Mouse (Mus musculus) hindbrain, postnatal 0 days (tissue): ENCODE results near the gene Lrfn3. TPM values are rescaled to one million over a fixed set of nuclear protein-coding genes. Genes with fewer than 3 reads are reported as not detected.

Experiments used
- ATAC-seq: fragments of 200-750 bp; cut with Nextera tagmentation; 2 replicates; pipeline ENCODE4 v1.8.0; 2017; ENCODE audit warnings: mild to moderate bottlenecking, moderate TSS enrichment, moderate library complexity
- DNase-seq: peaks from one replicate; pipeline ENCODE4 v3.0.0-alpha.2; 2015; ENCODE audit warnings: low spot score
- H3K27ac ChIP-seq: fragments of 300-500 bp; sonication (generic); 2 replicates; pipeline ENCODE4 v1.5.1; 2014; ENCODE audit warnings: mild to moderate bottlenecking
- H3K27me3 ChIP-seq: fragments of 300-500 bp; sonication (generic); 2 replicates; pipeline ENCODE4 v1.6.1; 2014; ENCODE audit warnings: low read length, mixed read lengths; ENCODE audit not compliant: insufficient read depth
- H3K36me3 ChIP-seq: fragments of 300-500 bp; sonication (generic); 2 replicates; pipeline ENCODE4 v1.6.1; 2014; ENCODE audit warnings: low read length, mixed read lengths; ENCODE audit not compliant: insufficient read depth
- H3K4me1 ChIP-seq: fragments of 300-500 bp; sonication (generic); 2 replicates; pipeline ENCODE4 v1.6.1; 2014; ENCODE audit warnings: antibody characterized with exemption, low read length, mixed read lengths; ENCODE audit not compliant: insufficient read depth
- H3K4me2 ChIP-seq: fragments of 300-500 bp; sonication (generic); 2 replicates; pipeline ENCODE4 v1.6.1; 2014; ENCODE audit warnings: low read depth, mild to moderate bottlenecking, low read length, moderate library complexity, mixed read lengths
- H3K4me3 ChIP-seq: fragments of 300-500 bp; sonication (generic); 2 replicates; pipeline ENCODE4 v1.5.1; 2014; ENCODE audit warnings: low read length
- H3K9ac ChIP-seq: fragments of 300-500 bp; sonication (generic); replicated peaks from 2 replicates; pipeline ENCODE4 v1.6.1; 2014; ENCODE audit warnings: mild to moderate bottlenecking, low read length, moderate library complexity, mixed read lengths
- H3K9me3 ChIP-seq: fragments of 300-500 bp; sonication (generic); 2 replicates; pipeline ENCODE4 v1.6.1; 2016; ENCODE audit warnings: low read length, mixed read lengths
- CTCF ChIP-seq: IDR thresholded peaks from 2 replicates; pipeline ENCODE4 v1.5.1; 2016; ENCODE audit warnings: antibody characterized with exemption, control low read depth, low read depth
- WGBS: fragments of 180-500 bp; shearing (Covaris S2); extraction: QIAGEN DNeasy Blood & Tissue Kit; methylation state at CpG from one replicate; pipeline ENCODE4 v1.1.7; 2014; 5-methylcytosine and 5-hydroxymethylcytosine counted together
- polyA plus RNA-seq: library from polyadenylated mRNA; unstranded; fragments of >200 nt; fragmentation: Nextera tagmentation; extraction: Ambion mirVana; gene quantifications from 2 replicates; pipeline ENCODE4 v1.2.1, GENCODE M21; 2015
- total RNA-seq: library from RNA; depleted of rRNA; stranded (reverse); fragments of >200 nt; gene quantifications from 2 replicates; pipeline ENCODE4 v1.2.3, GENCODE M21; 2014

Gene Lrfn3
- total and polyA plus RNA-seq, 2 experiments from 2014 or later: 18.1 to 45.9 TPM

GRCm38 (mm10) chr7:30394379-30394778 is 31.8 kb upstream of the Lrfn3 start:
- Histone ChIP-seq H3K9ac (no peak overlapping the region), H3K4me1 (no peaks in the 10 kb centered on the region), H3K36me3 (no peaks in the 10 kb centered on the region), H3K4me2 (no peak overlapping the region), H3K9me3 (no peaks in the 10 kb centered on the region), H3K27me3 (no peaks in the 10 kb centered on the region), H3K27ac (no peak overlapping the region), H3K4me3 (no peak overlapping the region)
- WGBS: 57% methylated on average over 11 of the region's 11 CpGs
- DNase-seq: no peak
- no peak for TF ChIP-seq CTCF
- peak; percentile 35; the same call in 1 of the 2 replicates for ATAC-seq

- H3K27ac ChIP-seq: 0 out of 2 replicates have a peak overlapping the region, but pooled peaks have one; percentile 7
- H3K4me1 ChIP-seq: no peaks in the 10 kb centered on the region
- H3K36me3 ChIP-seq: no peaks in the 10 kb centered on the region
- H3K4me3 ChIP-seq: no peak overlapping the region
- WGBS: 87% methylated on average over 4 of the region's 4 CpGs
- H3K27me3 ChIP-seq: no peaks in the 10 kb centered on the region
- H3K9ac ChIP-seq: no peak overlapping the region
- no peak for ATAC-seq
- H3K9me3 ChIP-seq: no peaks in the 10 kb centered on the region
- TF ChIP-seq CTCF: no peak
- H3K4me2 ChIP-seq: no peak overlapping the region
- DNase-seq: no peak
These were observed 31.1 kb upstream of the Lrfn3 start for GRCm38 (mm10) chr7:30393631-30394030.

GRCm38 (mm10) chr7:30392746-30393520 is 30.4 kb upstream of the Lrfn3 start:
- no peak for TF ChIP-seq CTCF
- H3K36me3 ChIP-seq: no peaks in the 10 kb centered on the region
- no peak for DNase-seq
- no peaks in the 10 kb centered on the region for H3K4me1 ChIP-seq
- H3K9me3 ChIP-seq: no peaks in the 10 kb centered on the region
- no peaks in the 10 kb centered on the region for H3K27me3 ChIP-seq
- no peak overlapping the region for H3K27ac ChIP-seq
- no peak for ATAC-seq
- WGBS: 75% methylated on average over 4 of the region's 4 CpGs
- H3K4me3 ChIP-seq: no peak overlapping the region
- H3K9ac ChIP-seq: no peak overlapping the region
- no peak overlapping the region for H3K4me2 ChIP-seq

GRCm38 (mm10) chr7:30384106-30384505 is 21.5 kb upstream of the Lrfn3 start:
- H3K9me3 ChIP-seq: no peaks in the 10 kb centered on the region
- no peak for TF ChIP-seq CTCF
- H3K36me3 ChIP-seq: no peaks in the 10 kb centered on the region
- H3K27me3 ChIP-seq: no peaks in the 10 kb centered on the region
- no peaks in the 10 kb centered on the region for H3K4me1 ChIP-seq
- H3K4me2 ChIP-seq: no peak overlapping the region
- WGBS: 88% methylated on average over 9 of the region's 9 CpGs
- H3K4me3 ChIP-seq: no peak overlapping the region
- ATAC-seq: no peak
- no peak for DNase-seq
- H3K27ac ChIP-seq: no peak overlapping the region
- H3K9ac ChIP-seq: no peak overlapping the region

GRCm38 (mm10) chr7:30380061-30380460 is 17.5 kb upstream of the Lrfn3 start:
- no peaks in the 10 kb centered on the region for H3K4me1 ChIP-seq
- DNase-seq: no peak
- H3K36me3 ChIP-seq: no peaks in the 10 kb centered on the region
- H3K27ac ChIP-seq: no peak overlapping the region
- H3K9ac ChIP-seq: no peak overlapping the region
- no peaks in the 10 kb centered on the region for H3K9me3 ChIP-seq
- H3K27me3 ChIP-seq: no peaks in the 10 kb centered on the region
- no peak overlapping the region for H3K4me2 ChIP-seq
- WGBS: 62% methylated on average over 5 of the region's 5 CpGs
- ATAC-seq: no peak
- no peak for TF ChIP-seq CTCF
- no peak overlapping the region for H3K4me3 ChIP-seq

- peak; percentile 99 for ATAC-seq
- no peaks in the 10 kb centered on the region for H3K9me3 ChIP-seq
- no peaks in the 10 kb centered on the region for H3K27me3 ChIP-seq
- peak overlapping the region; percentile 68 for H3K4me2 ChIP-seq
- peak overlapping the region; percentile 53 for H3K9ac ChIP-seq
- TF ChIP-seq CTCF: peak; percentile 96
- peak overlapping the region; percentile 76 for H3K27ac ChIP-seq
- under 1% methylated on average over 21 of the region's 21 CpGs for WGBS
- H3K4me1 ChIP-seq: no peaks in the 10 kb centered on the region; the same call in 1 of the 2 replicates
- peak overlapping the region; percentile 45 for H3K4me3 ChIP-seq
- H3K36me3 ChIP-seq: no peaks in the 10 kb centered on the region
- DNase-seq: peak; percentile 98
These were observed 11.0 kb upstream of the Lrfn3 start for GRCm38 (mm10) chr7:30373501-30373962.

DNA sequence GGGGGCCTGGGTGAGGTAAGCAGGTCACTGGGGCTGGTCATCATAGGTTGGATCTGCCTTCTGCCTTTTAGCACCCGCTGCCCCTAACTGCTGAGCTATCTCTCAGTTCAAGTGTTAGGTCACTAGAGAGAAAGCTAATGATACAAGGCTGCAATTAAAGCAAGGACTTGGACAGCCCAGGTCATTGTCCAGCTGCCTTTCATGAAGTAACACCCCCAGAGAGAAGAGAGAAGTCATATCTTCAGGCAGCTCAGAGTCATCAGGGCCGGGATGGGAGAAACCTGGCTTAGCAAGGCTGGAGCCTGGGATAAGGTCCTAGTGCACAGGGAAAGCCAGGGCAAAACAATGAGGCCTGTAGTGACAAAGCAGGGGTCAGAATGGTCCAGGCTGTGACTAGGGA is 4.9 kb upstream of the Lrfn3 start:
- Histone ChIP-seq H3K4me1 (peaks cover 11% of the 10 kb centered on the region; the same call in 1 of the 2 replicates), H3K9ac (no peak overlapping the region), H3K36me3 (no peaks in the 10 kb centered on the region), H3K27me3 (no peaks in the 10 kb centered on the region), H3K27ac (no peak overlapping the region), H3K4me2 (no peak overlapping the region), H3K9me3 (no peaks in the 10 kb centered on the region), H3K4me3 (no peak overlapping the region)
- DNase-seq (no peak), ATAC-seq (no peak)
- WGBS: 75% methylated on average over 2 of the region's 2 CpGs
- no peak for TF ChIP-seq CTCF
